Mouse (Mus musculus) testis, adult 10 weeks (tissue): ENCODE results near the gene Rabgef1. TPM values are rescaled to one million over a fixed set of nuclear protein-coding genes. Genes with fewer than 3 reads are reported as not detected.

Source experiments
- polyA plus RNA-seq: library from polyadenylated mRNA; stranded (reverse); fragments of 350-450 nt; fragmentation: Illumina TruSeq; extraction: RNeasy Lipid Tissue Mini Kit (QIAGEN cat#74804); gene quantifications from one replicate; pipeline ENCODE4 v1.2.3, GENCODE M21; 2014; ENCODE audit warnings: low read depth, low replicate concordance

Gene Rabgef1
- polyA plus RNA-seq = 11.9 TPM

GRCm38 (mm10) chr5:130171423-130171954 lies at the start of gene Rabgef1:
Rabgef1 (plus strand) TSS chr5:130171798.

GRCm38 (mm10) chr5:130144334-130145312 lies 27.0 kb upstream of the Rabgef1 start, which contains the start of gene Kctd7:
Kctd7 (plus strand) TSS chr5:130144861.

GRCm38 (mm10) chr5:130216781-130217180 lies 45.2 kb downstream of the Rabgef1 start, which contains the start of gene Tmem248:
Tmem248 (plus strand) TSS chr5:130217081.

DNA sequence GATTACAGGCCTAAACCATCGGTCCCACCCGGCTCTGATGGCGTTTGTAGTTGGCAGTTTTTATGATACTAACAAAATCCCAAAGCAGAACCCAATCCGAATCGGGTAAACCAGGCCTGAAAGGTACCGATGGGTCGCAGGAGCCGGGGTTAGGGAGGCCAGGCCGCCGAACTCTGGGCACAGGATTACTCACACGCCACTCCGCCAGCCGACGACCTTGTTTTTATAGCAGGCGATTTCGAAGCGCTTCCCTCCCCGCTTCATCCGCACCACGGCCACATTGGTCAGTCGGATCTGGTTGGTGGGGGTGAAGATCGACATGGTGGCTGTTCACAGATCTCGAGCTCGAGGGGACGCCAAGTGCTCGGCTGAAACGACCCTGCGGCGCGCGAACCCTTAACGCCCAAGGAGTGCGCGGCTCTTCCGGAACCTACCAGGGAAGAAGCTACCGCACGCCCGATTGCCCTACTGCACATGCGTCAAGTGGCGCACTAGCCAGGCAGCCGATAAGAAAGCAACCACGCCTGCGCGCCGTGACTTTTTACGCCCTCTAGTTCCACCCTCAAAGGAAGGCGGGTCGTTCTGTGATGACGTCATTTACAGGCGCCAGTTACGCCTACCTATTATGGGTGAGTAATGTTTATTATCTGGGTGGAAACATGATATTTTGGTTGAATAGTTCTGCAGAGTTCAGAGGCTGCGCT lies 83.6 kb downstream of the Rabgef1 start, which contains the start of the genes Sbds and Tyw1:
Sbds (minus strand) TSS at position 514 of the 704 bp plus-strand sequence.
Tyw1 (plus strand) TSS at position 603 of the 704 bp plus-strand sequence.

Other genes starting within 250 kb of the Rabgef1 start
- 39.5 TPM for gene Vkorc1l1, start 229.8 kb upstream of the Rabgef1 start, polyA plus RNA-seq
- 3.9 TPM for gene Gusb, start 168.7 kb upstream of the Rabgef1 start, polyA plus RNA-seq
- gene Asl, start 142.6 kb upstream of the Rabgef1 start, polyA plus RNA-seq = 2.2 TPM
- gene Crcp, start 142.5 kb upstream of the Rabgef1 start, polyA plus RNA-seq = 56.2 TPM
- gene Tpst1, start 98.5 kb upstream of the Rabgef1 start, polyA plus RNA-seq = 59.1 TPM
- 9.5 TPM for gene Kctd7, start 26.9 kb upstream of the Rabgef1 start, polyA plus RNA-seq
- 62.2 TPM for gene Tmem248, start 45.3 kb downstream of the Rabgef1 start, polyA plus RNA-seq
- 94.9 TPM for gene Sbds, start 83.7 kb downstream of the Rabgef1 start, polyA plus RNA-seq
- 2.2 TPM for gene Tyw1, start 83.8 kb downstream of the Rabgef1 start, polyA plus RNA-seq
- gene Caln1, start 197.7 kb downstream of the Rabgef1 start, polyA plus RNA-seq = 0.29 TPM
- 1.0 TPM for gene A330070K13Rik, start 212.8 kb downstream of the Rabgef1 start, polyA plus RNA-seq